Mouse (Mus musculus): ENCODE results near the gene Acd.

GRCm38 (mm10) chr8:105707498-105708403, 6.8 kb upstream of the Acd start, which contains the start of the genes 4933405L10Rik and Enkd1:
- no peak for TF ChIP-seq CTCF (IDR thresholded peaks at IDR 0.05; ENCODE audit: borderline replicate concordance, control insufficient read depth, extremely low read depth, insufficient read depth, low read length, poor library complexity)
- 0 out of 2 replicates have a peak, but pooled peaks have one; percentile 18 for TF ChIP-seq POLR2A (IDR thresholded peaks at IDR 0.05; ENCODE audit: control insufficient read depth, extremely low read depth, insufficient read depth, low read length, poor library complexity)
